Mouse (Mus musculus) bone marrow, adult 2 months (tissue): ENCODE measurements at regions not wholly inside any gene's neighbourhood (a gene's known extent, or its start where the extent isn't known, plus 50 kb on each side); places are given as distances from the start of the nearest gene placed in this dataset.

ENCODE experiments used
- H3K27ac ChIP-seq: fragments of 200-500 bp; 2 replicates; pipeline ENCODE4 v1.5.1; 2012; ENCODE audit warnings: low read depth, mild to moderate bottlenecking, control low read depth, inconsistent platforms, low read length; ENCODE audit not compliant: control insufficient read depth, poor library complexity, insufficient read depth
- H3K4me1 ChIP-seq: fragments of 200-500 bp; 2 replicates; pipeline ENCODE4 v1.6.1; 2011; ENCODE audit warnings: low read length; ENCODE audit not compliant: control insufficient read depth, insufficient read depth
- H3K4me3 ChIP-seq: fragments of 200-500 bp; replicated peaks from 2 replicates; pipeline ENCODE3; 2011; ENCODE audit warnings: mild to moderate bottlenecking, low read depth, low read length, control low read depth; ENCODE audit not compliant: control insufficient read depth
- CTCF ChIP-seq: fragments of 200-500 bp; IDR thresholded peaks from 2 replicates; pipeline ENCODE4 v1.5.1; 2011; ENCODE audit warnings: low read length, control low read depth; ENCODE audit not compliant: control insufficient read depth, insufficient read depth
- POLR2A ChIP-seq: fragments of 200-500 bp; IDR thresholded peaks from 2 replicates; pipeline ENCODE4 v1.6.1; 2011; ENCODE audit warnings: low read depth, mild to moderate bottlenecking, control low read depth, low read length, borderline replicate concordance; ENCODE audit not compliant: control insufficient read depth
- WGBS: fragments of 180-500 bp; shearing (Covaris S2); methylation state at CpG from one replicate; pipeline ENCODE4 v1.1.7; 2018; 5-methylcytosine and 5-hydroxymethylcytosine counted together

DNA sequence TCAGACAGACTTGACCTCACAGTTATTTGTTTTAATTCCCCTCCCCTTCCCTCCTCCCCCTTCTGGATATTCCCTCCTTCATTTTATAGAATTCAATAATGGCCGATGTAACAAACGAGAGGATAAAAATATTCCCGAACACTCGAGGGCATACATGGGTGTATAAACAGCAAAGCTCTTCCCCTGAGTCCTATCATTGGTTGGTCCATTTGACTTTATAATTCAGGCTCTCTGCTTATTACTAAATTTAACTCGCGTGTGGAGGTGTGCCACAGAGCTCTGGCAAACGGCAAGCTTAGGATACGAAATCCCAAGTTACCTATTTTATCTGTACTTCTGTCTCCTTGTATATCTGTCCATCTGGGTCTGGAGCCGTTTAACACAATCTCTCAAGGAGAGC, 82.1 kb upstream of the Zfp64 start:
- Histone ChIP-seq H3K4me1 (no peaks in the 10 kb centered on the region), H3K27ac (no peak overlapping the region), H3K4me3 (no peak overlapping the region)
- WGBS, result 89% methylated on average over 9 of the region's 9 CpGs
- no peak for TF ChIP-seq CTCF
- TF ChIP-seq POLR2A, result no peak

DNA sequence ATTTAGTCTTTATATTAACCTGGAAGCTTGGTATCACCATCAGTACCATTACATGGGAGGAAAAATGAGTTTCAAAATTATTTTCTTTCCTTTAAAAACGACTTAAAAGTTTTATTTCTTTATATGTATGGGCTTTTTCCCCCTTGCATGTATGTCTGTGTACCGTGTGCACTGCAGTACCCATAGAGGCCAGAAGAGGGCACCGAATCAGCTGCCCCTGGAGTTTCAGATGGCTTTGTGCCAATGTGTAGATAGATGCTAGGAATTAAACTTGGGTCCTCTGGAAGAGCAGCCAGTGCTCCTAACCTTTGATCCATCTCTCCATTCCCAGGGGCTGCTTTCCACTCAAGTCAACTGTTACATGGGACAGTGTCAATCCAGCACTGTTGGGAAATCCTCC, 79.9 kb upstream of the Zfp64 start:
- Histone ChIP-seq H3K4me1 (no peaks in the 10 kb centered on the region), H3K27ac (no peak overlapping the region), H3K4me3 (no peak overlapping the region)
- TF ChIP-seq CTCF, result peak; percentile 43
- TF ChIP-seq POLR2A, result no peak
- 23% methylated on average over 3 of the region's 3 CpGs for WGBS

DNA sequence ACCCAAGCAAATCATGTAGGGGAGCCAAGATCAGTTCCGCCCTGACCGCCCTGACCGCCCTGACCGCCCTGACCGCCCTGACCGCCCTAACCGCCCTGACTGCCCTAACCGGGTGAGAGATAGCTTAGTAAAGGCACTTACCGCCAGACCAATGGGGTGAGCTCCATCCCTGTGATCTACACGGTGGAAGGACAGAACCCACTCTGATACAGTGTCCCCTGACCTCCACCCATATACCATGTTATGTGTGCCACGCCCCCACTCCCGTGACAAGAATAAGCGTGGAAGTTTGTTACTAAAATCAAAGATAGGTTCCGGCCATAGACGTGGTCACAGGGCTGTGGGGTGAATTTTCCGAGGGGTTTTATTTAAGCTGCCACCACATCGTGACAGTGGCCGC, 78.6 kb upstream of the Zfp64 start:
- Histone ChIP-seq H3K4me3 (no peak overlapping the region), H3K27ac (no peak overlapping the region), H3K4me1 (no peaks in the 10 kb centered on the region)
- 73% methylated on average over 18 of the region's 18 CpGs for WGBS
- no peak for TF ChIP-seq CTCF
- no peak for TF ChIP-seq POLR2A

DNA sequence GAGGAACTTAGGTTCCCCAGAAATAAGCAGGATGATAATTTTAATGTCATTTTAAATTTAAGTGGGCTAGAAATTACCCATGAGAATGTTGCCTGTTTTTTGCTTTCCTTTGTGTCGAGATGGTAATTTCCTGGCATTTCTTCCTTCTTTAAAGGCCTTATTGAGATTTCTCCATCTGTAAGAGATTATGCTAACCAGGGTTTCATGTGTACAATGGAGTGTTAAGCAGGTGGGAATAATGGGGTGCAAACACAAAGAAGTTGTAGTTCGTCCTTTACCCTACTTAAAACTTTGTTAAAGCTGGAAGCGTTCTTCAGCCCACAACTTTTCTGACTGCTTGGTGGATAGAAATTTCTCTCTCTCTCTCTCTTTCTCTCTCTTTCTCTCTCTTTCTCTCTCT, 77.8 kb upstream of the Zfp64 start:
- WGBS, result 78% methylated on average over 3 of the region's 3 CpGs
- no peaks in the 10 kb centered on the region for H3K4me1 ChIP-seq
- TF ChIP-seq CTCF (no peak), POLR2A (no peak)
- H3K27ac ChIP-seq, result no peak overlapping the region
- no peak overlapping the region for H3K4me3 ChIP-seq

DNA sequence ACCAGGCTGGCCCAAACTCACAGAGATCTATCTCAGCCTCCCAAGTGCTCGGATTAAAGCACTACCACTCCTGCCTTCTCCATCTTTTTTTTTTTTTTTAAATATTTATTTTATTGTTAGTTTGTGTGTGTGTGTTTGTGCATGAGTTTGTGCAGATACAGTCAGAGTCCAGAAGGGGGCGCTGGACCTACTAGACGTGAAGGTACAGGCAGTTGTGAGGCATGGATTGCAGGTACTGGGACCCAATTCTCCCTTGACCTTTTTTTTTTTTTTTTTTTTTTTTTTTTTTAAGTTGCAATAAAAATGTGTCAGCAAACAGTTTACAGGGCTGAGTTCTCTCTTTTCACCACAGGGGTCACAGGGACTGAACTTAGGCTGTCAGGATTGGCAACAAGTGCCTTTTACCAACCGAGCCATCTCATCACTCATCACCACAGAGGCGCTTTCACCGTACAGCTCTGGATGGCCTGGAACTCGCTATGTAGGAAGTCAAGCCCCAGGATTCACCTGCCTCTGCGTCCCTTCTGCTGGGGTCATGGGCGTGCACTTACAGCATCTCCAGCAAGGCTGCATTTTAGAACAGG, 73.2 kb upstream of the Zfp64 start:
- Histone ChIP-seq H3K27ac (no peak overlapping the region), H3K4me3 (no peak overlapping the region), H3K4me1 (no peaks in the 10 kb centered on the region)
- TF ChIP-seq CTCF (no peak), POLR2A (no peak)
- WGBS, result 73% methylated on average over 9 of the region's 9 CpGs

DNA sequence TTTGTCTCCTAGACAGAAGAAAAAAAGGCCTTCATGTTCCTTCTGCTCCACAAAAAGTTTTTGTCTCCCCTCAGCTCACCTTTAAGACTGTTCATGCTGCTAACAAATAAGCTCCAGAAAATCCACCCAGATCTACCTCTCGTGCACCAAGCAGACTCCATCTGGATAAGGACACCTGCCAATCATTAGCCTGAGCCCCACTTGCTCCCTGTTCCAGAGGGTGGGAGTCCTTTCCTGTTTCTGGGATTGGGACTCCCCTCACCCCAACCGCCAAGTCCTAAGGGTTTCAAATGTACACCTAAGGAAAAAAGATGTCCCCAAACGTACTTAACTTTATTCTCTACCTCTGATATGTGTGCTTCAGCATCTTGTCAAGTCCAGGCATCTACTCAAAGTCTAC, 63.6 kb upstream of the Zfp64 start:
- 90% methylated on average over 3 of the region's 3 CpGs for WGBS
- no peak overlapping the region for H3K4me3 ChIP-seq
- no peaks in the 10 kb centered on the region for H3K4me1 ChIP-seq
- TF ChIP-seq CTCF (no peak), POLR2A (no peak)
- no peak overlapping the region for H3K27ac ChIP-seq

DNA sequence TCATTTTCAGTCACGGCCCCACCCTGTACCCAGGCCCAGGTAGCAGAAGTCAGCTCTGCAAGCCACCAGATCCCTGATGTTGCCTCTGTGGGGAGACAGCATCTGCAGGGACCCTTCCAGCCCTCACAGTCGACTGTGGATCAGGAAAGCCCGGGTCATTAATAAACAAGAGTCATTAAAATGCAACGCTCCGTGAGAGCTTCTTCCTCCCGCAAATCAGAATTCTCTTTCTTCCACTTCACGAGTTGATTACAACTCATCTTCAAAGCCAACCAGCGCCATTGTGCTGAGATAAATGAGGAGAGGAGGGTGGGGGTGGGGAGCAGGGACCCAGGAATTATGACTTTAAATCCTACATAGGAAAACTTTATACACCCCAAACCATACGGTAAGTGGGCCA, 54.9 kb upstream of the Zfp64 start:
- WGBS, result 78% methylated on average over 9 of the region's 9 CpGs
- H3K4me3 ChIP-seq, result no peak overlapping the region
- no peaks in the 10 kb centered on the region for H3K4me1 ChIP-seq
- no peak for TF ChIP-seq CTCF
- H3K27ac ChIP-seq, result no peak overlapping the region

DNA sequence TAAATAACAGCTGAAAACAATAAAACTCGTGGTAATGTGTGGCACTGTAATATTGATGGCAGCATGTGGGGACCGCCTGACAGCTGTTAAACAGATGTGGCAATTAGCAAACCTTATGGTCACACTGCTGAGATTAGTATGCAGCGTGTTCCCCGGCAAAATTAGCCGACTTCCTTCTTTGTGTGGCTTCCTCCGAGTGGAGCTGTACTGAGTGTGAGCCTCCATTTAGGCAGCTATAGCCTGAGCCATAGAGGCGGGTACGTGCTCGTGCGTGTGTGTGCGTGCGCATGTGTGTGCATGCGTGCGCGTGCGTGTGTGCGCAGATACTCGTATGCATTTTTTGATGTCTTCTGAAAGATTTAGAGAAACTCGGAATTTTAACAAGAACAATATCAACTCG, 53.4 kb upstream of the Zfp64 start:
- Histone ChIP-seq H3K27ac (no peak overlapping the region), H3K4me1 (no peaks in the 10 kb centered on the region), H3K4me3 (no peak overlapping the region)
- TF ChIP-seq POLR2A (no peak), CTCF (no peak)
- WGBS, result 38% methylated on average over 20 of the region's 20 CpGs

DNA sequence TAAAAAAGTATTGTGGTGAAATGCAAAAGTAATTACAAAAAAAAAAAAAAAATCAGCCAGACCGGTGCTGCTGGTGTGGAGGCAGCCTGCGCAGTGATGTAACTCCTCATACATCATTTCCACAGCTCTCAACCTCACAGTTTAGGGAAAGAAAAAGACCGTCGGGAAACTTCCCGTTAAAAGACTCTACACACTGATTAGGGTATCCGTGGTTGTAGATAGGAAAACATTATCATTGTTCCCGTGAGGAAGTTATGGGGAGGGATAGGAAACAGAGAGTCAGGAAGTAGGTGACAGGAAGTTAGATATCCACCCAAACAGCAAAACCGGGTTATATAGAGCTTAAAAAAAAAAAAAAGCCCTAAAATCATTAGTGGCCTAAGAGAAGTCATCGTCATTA, 52.9 kb upstream of the Zfp64 start:
- Histone ChIP-seq H3K27ac (no peak overlapping the region), H3K4me1 (no peaks in the 10 kb centered on the region), H3K4me3 (no peak overlapping the region)
- TF ChIP-seq POLR2A, result no peak
- TF ChIP-seq CTCF, result no peak
- 5% methylated on average over 9 of the region's 9 CpGs for WGBS

DNA sequence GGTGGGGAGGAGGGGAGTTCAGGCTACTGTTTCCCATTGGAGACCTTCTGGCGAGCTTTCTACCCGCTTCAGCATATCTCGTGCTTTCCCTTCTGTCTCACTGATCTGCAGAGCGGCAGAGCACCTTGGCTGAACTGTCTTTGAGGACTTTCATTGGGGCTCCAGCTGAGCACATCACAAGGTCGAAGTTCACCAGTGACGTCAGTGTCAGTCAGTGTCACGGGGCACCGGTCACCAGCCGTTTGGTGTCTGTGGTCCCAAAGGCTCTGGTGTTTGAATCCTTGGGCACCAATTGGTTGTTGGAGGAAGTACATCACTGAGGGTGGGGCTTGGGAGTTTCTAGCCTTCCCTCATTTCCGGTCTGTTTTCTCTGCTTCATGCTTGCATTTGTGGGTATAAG, 51.2 kb upstream of the Zfp64 start:
- WGBS, result 87% methylated on average over 10 of the region's 10 CpGs
- TF ChIP-seq POLR2A (no peak), CTCF (no peak)
- Histone ChIP-seq H3K4me1 (no peaks in the 10 kb centered on the region), H3K4me3 (no peak overlapping the region), H3K27ac (no peak overlapping the region)
